Mouse (Mus musculus) small intestine, adult 2 months (tissue): ENCODE measurements around the gene Ctse.

ENCODE experiments used
- CTCF ChIP-seq: fragments of 200-500 bp; IDR thresholded peaks from 2 replicates; pipeline ENCODE4 v1.5.1; 2012; ENCODE audit warnings: low read depth, mild to moderate bottlenecking, control low read depth, inconsistent platforms, low read length, moderate library complexity, mixed read lengths; ENCODE audit not compliant: insufficient replicate concordance, insufficient read length; ENCODE audit errors: extremely low read depth
- POLR2A ChIP-seq: fragments of 200-500 bp; IDR thresholded peaks from 2 replicates; pipeline ENCODE4 v1.6.1; 2012; ENCODE audit warnings: low read depth, mild to moderate bottlenecking, control low read depth, inconsistent platforms, low read length, moderate library complexity

GRCm38 (mm10) chr1:131714388-131715337 is 76.6 kb downstream of the Ctse start:
- TF ChIP-seq CTCF: no peak
- TF ChIP-seq POLR2A: no peak
